Mouse (Mus musculus) thymus, adult 18-20 months (tissue): ENCODE measurements at regions not wholly inside any gene's neighbourhood (a gene's known extent, or its start where the extent isn't known, plus 50 kb on each side); places are given as distances from the start of the nearest gene placed in this dataset.
"Not testable (repeated sequence)": the region's sequence is repeated elsewhere in the genome, so short reads cannot be mapped to it uniquely, and the experiment has no call there.

Experiments
- DNase-seq, 2 experiments: peaks; one replicate each; pipeline ENCODE4 v3.0.0; 2022; ENCODE audit warnings: mixed read lengths in 2 of 2

DNA sequence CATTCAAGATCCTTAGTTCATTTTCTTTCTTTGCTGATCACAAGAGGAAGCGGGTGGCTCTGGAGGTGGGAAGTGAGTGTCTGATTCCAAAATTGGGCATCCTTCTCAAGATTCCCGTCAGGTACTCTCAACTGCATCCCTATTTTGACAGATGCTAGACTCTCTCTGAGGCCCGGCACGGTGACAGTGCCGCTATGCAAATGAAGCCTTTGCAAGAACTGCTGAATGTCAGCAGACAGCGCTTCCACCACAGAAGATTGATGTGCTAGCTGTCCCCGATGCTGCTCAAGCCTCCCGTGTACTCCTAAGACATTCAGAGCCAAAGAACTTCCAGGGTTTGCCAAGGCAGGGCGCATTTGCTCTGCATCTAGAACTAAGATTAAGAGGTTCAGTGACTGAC, 50.9 kb upstream of the Cpne4 start:
- no peak for DNase-seq

DNA sequence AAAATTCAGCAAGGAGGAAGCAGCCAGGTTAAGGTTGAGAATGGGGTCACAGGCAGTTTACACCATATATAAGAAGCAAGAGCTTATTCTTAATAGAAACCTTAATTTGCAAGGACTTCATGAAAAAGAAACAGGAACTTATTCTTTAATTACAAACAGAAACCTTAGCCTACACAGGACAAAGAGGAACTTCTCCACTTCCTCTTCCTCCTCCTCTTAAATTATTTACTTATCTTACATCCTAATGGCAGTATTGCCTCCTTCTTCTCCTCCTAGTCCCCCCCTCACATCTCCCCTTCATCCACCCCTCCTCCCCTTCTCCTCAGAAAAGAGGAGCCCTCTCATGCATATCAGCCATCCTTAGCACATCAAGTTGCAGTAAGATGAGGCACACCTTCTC, 56.4 kb upstream of the Cpne4 start:
- DNase-seq = no peak

DNA sequence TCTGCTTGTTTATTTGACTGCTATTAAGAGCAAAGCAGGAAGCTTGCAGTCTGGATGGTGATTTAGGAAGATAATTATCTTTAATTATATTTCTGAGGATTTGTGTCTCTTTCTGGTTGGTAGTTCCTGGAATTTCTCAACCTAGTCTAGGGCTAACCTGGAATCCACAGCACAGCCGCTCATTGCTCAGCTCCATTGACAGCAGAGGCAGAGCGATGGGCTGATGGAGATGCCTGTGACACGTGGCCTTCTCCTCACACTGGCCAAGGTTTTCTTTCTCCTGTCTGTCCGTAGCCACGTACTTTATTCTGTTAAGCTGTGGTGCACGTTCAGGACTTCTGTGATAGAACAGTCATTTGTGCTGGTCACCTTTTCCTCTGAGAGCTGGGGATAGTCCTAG, 57.7 kb upstream of the Cpne4 start:
- no peak for DNase-seq

DNA sequence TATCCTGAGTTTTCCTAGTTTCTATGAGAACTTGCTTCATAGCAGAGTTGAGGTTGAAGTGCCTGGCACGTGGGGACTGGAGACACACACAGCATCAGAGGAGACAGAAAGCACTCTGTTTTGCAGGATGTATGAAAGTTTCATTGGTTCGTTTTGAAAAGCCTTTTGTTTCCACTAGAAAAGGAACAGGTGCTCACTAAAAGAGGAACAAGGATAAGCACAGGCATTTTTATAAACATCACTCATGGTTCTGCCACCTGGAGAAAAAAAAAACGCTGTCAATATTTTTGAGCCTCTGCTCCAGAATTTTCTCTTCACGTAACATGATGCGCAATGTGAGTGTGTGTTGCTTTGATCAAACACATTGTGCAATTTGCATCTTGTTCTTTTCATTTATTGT, 64.6 kb upstream of the Cpne4 start:
- DNase-seq = no peak

DNA sequence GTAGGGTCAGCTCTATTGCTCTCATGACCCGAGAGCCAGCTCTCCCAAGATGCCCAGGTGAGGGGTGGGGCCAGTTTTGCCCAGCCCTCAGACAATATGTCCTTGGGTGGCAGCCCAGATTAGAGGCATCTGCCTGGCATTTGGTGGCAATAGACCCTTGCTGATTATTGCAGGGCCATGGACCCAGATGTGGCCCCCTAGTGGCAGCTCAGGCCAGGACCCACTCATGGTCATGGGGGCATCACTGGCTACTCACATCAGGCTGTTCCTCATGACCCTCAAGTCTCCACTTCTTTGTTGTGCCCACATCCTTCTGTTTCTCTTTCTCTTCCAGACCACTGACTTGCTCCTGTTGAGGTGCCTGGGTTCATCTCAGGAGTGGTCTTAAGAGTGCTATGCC, 66.4 kb upstream of the Cpne4 start:
- DNase-seq = no peak

DNA sequence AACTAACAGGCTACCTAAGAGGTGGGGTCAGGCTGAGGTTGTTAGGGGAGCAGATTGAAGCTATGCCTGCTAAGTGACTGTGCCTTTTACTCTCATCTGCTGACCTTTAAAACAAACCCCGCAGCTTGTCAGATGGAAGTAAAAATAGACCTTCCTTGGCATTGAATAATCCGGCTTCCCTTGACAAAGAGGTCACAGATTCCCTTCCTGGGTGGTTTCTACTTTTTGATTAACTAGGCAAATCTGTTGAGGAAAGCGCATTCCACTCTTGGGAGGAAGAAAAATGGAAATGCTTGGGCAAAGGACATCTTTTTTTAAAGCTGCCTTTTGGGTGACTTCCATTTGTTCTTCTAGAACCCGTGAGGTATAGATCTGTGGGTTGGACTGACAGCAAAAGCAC, 72.3 kb upstream of the Cpne4 start:
- DNase-seq = no peak

DNA sequence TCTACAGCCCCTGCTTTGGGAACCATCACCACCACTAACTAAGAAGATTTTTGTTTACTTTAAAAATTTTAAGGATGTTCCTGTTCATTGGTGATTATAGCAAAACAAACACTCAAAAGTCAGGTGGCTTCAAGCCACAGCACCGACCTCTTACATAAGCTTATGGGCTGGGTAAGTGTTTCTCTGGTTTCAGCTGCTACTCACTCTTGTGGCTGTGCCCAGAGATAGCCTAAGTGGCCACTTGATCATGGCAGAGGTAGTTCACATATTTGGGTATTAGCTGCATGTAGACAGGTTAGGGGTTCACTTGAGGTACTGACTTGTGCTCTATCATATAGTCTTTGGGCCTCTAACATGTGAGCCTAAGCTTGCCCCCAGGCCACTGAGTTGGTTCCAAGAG, 79.8 kb upstream of the Cpne4 start:
- DNase-seq = no peak

GRCm38 (mm10) chr9:104463701-104464100, 83.4 kb upstream of the Cpne4 start:
- DNase-seq = no peak

DNA sequence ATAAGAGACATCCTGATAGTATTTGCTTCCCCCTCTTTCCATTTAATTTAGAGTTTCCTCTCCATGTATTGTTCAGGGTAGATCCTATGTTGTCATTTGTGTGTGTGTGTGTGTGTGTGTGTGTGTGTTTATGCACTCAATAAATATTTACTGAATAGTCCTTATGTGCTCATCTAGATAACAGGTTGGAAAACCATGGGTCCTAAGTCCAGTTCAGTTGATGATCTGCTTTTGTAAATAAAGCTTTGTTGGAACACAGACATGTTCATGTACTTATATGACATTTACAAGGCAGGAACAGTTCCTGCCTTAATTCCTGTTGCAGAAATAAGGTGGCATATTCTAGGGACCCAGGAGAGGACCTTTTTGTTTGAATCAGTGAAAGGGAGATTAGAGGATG, 87.0 kb upstream of the Cpne4 start:
- DNase-seq = no peak

GRCm38 (mm10) chr9:104457635-104458034, 89.5 kb upstream of the Cpne4 start:
- no peak for DNase-seq

GRCm38 (mm10) chr9:104448577-104449165, 98.4 kb upstream of the Cpne4 start:
- DNase-seq = no peak

- peak in 1 of 2 experiments; percentile 6 for DNase-seq
These were observed 102.2 kb upstream of the Cpne4 start for GRCm38 (mm10) chr9:104444906-104445305.

- no peak for DNase-seq
These were observed 103.8 kb upstream of the Cpne4 start for GRCm38 (mm10) chr9:104443236-104443635.

DNA sequence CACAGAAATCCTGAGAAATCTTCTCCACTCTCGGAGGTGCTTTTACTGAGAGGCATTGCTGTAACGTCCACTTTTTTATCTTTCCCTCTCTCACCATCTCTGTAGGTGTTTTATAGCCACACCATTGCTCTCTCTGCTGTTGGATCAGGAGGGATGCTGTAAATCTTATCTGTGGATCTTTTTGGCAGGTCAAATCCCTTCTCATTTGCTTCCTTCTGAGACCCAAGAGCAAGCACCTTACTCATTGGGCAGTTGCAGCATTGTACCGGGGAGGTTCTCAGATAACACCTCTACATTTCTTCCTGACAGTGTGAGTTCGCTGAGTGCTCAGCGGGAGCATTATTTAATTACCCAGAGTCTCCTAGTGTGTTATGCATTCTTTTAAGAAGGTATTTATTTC, 75.5 kb upstream of the Acpp start:
- no peak for DNase-seq

DNA sequence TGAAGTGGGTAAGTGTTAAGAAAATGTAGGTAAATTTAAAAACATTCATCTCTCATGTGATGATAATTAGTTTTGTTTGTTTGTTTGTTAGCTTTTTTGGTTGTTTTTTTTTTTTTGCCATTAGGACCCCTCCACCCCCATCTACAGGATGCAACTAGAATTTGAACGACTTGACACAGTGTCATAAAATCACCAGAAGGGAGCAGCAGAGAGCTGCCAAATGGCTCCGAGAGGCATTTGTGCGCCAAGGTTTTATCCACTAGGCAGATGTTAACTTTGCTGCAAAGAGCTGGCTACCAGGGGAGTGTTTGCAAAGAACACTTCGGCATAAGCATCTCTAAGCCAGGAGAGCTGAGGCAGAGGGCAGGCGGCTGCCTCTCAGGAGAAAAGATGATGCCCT, 72.7 kb upstream of the Acpp start:
- DNase-seq = no peak

DNA sequence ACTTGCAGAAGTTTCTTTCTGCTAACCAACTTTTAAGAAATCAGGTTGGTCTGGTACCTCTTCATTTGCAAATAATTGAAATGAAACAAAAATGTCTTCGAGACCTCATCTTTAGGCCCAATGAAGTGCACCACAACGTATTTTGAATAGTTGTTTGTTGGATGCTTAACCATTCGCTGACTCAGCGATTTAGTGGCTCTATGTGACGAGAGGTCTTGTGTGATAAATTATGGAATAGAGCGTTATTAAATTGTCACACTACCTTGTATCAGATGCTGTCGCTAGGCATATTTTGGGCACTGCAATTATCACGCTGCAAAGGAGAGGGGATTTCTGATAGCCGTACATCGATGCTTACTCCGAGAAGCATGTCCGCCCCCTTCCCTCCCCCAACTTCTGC, 71.8 kb upstream of the Acpp start:
- DNase-seq = no peak

- DNase-seq = no peak
These were observed 71.2 kb upstream of the Acpp start for GRCm38 (mm10) chr9:104408571-104409294.

- no peak for DNase-seq
These were observed 70.2 kb upstream of the Acpp start for GRCm38 (mm10) chr9:104407559-104408376.

- DNase-seq = no peak
These were observed 69.5 kb upstream of the Acpp start for GRCm38 (mm10) chr9:104407011-104407410.

DNA sequence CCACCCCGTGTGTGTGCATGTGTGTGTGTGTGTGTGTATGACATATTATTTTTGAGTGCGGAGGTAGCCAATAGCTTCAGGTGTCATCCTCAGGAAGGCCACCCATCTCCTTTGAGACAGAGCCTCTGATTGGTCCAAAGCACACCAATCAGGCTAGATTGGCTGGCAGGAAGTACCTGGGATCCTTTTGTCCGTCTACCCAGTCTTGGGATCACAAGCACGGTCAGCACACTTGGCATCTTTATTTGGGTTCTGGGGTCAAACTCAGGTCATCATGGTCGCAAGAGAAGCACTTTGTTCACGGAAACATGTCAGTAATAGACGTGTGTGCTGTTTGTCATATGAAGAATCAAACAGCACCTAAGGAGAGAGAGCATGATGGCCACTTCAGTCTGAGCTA, 68.9 kb upstream of the Acpp start:
- DNase-seq = no peak

GRCm38 (mm10) chr9:104403863-104404262, 66.3 kb upstream of the Acpp start:
- no peak for DNase-seq

- DNase-seq = no peak
These were observed 64.1 kb upstream of the Acpp start for GRCm38 (mm10) chr9:104401673-104402072.

GRCm38 (mm10) chr9:104399927-104400326, 62.4 kb upstream of the Acpp start:
- no peak for DNase-seq

GRCm38 (mm10) chr9:104398484-104398883, 60.9 kb upstream of the Acpp start:
- DNase-seq = not testable (repeated sequence)
